Mouse (Mus musculus) layer of hippocampus, adult 8-10 months (tissue): ENCODE measurements at regions not wholly inside any gene's neighbourhood (a gene's known extent, or its start where the extent isn't known, plus 50 kb on each side); places are given as distances from the start of the nearest gene placed in this dataset.
"Not testable (repeated sequence)": the region's sequence is repeated elsewhere in the genome, so short reads cannot be mapped to it uniquely, and the experiment has no call there.

Experiments used
- DNase-seq, 2 experiments: peaks; one replicate each; pipeline ENCODE4 v3.0.0; 2022; ENCODE audit warnings: low spot score in 2 of 2

DNA sequence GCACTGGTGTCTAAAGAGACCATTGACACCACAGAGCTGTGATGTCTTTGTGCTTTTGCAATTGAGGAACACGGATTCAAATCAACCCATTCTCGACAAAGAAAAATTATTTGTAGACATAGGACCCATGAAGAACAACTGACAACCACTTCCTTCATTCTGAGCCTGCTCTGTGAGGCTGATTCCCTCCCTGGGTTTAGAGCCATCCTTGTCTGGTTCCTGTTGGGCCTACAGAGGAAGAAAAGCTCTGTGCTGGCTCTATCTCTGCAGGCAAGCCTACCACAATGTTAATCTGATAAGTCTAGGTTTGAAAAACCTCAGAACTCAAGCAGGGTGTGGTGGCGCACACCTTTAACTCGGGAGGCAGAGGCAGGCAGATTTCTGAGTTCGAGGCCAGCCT, 84.2 kb upstream of the Tbl1xr1 start:
- DNase-seq, result no peak

DNA sequence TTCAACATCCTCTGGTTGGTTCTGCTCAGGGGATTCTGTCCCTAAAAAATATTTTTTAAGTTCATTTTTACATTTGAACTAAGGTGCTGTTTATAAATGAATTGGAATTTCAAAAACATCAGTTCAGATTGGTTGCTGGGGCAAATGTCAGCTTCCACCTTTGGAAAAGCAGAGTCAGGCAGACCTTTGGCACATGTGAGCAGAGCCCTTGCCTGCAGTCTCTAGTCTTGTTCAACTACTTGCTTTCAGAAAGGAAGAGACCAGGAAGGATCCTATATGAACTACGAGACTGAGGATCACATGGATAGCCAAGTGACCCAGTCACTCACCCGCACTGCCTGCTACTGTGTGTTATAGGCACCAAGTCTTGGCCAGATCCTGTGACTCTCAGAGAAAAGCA, 82.5 kb upstream of the Tbl1xr1 start:
- no peak for DNase-seq

DNA sequence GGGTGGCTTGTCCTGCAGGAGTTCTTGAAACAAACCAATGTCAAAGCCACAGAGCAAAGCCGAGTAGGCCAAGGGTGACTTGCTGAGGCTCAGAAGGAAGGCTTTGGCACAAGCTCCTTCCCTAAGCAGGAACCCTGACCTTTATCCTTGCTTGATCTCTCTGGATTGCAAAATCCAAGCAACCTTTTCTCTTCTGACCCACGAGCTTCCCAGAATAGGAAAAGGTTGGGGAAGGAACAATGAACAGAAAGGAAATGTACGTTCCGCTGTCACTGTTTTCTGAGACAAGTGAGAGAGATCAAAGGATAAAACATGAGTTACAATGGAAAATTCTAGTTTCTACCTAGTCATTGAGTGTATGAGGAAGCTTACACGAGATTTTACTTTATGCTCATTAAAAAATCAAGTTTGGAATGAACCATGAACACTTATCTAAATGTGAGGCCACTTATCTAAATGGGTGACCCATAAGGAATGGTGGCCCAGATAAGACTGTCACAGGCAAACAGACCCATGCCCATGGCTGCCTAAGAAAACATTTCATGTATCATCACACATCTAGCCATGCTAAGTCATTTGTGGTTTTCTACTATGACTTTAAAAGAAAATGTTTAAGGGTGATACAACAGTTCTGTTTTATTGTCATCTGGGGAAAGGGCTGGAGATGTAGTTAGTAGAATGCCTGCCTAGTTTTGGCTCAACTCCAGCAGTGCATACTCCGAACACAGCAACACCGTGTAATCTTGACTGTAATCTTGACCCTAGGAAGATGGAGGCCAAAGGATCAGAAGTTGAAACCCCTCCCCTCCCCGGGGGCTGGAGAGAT, 80.7 kb upstream of the Tbl1xr1 start:
- DNase-seq, result no peak

DNA sequence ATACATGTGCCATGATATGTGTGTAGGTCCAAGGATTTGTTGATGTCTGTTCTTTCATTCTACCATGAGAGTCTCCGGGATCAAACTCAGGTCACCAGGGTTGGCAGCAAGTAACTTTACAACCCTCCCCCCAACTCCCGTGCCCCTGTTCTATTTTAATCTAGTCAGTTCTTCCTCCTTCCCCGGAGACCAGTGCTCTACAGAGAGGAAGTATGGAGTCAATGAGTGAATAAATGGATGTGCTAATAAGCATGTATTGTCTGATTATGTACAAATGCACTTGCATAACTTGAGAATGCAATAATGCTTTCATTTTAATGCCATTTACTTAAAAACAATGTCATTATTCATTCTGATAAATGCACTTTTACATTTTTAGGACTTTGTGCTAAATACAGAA, 79.1 kb upstream of the Tbl1xr1 start:
- no peak for DNase-seq

DNA sequence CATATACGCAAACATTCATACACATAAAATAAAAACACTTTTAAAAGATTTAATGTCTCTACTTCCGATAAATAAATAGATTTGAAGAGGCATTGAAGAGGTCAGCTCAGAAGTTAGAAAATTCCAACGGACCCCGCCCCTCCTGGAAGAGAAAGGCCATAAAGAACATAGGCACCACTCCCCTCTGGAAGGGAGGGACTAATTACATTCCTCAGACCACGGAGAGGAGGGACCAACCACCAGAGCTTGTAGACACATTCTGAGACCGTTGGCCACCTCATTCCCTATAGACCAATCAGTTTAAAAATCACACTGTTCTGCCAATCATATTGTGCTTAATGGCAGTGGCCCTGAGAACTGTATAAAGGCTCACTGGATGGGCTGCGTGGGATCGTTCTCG, 71.0 kb upstream of the Tbl1xr1 start:
- DNase-seq, result no peak

DNA sequence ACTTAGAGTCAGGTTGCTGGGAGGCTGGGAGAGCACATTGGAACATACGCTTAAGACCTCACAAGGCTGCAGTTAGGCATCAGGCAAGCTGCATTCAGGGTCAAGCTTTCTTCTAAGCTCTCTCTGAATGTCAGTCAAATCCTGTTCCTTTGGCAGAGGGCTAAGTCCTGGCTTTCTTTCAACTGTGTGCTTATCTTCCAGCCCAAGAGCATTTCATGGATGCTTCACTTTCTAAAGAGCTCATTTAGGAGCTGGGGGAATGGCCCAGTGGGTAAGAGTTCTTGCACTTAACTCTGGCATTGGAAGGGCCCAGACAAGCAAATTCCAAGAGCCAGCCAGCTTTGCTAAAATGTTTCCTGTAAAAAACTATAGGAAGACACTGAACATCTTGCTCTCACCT, 70.3 kb upstream of the Tbl1xr1 start:
- no peak for DNase-seq

DNA sequence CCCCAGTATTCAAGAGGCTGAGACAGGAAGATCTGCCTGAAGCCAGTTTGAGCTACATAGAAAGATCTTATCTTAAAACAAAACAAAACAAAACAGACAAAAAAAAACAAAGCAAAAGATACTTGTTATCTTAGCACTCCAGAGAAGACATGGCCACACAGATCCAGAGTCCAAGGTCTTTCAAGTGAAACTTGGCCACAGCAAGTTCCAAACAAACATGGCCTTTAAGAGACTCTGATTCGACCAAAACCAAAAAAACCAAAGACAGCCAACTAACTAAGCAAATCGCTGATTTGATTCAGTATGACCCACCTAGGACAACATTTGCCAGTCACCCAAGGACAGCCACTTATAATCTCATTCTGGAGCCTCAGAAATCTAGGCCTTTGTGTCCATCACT, 69.8 kb upstream of the Tbl1xr1 start:
- no peak for DNase-seq

DNA sequence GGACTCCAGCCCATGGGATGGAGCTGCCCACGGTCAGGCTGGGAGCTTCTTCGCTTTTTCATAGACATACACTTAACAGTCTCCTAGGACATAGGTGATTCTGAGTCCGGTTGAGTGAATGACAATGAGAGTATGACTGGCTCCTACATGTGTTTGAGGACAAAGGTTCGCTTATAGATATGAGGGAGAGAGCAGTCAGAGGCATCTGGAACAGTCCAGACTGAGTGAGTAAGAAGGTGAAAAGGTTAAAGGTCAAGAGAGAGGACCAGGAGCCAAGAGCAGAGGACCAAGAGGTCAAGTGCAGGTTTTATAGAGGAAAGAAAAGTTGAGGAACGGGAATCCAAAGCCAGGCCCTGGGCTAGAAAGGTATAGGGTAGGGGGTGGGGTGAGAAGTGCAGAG, 68.7 kb upstream of the Tbl1xr1 start:
- no peak for DNase-seq

DNA sequence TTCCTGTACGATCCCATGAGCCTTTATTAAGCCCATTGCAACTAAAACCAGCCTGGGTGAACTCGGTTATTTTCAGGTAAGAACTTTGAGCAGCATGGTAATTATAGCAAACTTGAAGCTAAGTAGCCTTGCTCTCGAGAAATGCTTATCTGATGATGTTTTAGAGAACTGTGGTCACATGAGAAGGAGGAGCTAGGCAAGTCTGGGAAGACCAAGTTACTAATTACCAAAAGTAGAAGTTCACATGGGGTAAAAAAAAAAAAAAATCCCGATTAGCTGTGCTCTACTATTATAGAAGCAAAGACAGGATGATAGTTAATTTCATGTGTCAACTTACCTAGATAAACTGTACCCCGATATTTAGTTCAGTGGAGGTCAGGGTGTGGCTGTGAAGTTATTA, 68.0 kb upstream of the Tbl1xr1 start:
- no peak for DNase-seq

DNA sequence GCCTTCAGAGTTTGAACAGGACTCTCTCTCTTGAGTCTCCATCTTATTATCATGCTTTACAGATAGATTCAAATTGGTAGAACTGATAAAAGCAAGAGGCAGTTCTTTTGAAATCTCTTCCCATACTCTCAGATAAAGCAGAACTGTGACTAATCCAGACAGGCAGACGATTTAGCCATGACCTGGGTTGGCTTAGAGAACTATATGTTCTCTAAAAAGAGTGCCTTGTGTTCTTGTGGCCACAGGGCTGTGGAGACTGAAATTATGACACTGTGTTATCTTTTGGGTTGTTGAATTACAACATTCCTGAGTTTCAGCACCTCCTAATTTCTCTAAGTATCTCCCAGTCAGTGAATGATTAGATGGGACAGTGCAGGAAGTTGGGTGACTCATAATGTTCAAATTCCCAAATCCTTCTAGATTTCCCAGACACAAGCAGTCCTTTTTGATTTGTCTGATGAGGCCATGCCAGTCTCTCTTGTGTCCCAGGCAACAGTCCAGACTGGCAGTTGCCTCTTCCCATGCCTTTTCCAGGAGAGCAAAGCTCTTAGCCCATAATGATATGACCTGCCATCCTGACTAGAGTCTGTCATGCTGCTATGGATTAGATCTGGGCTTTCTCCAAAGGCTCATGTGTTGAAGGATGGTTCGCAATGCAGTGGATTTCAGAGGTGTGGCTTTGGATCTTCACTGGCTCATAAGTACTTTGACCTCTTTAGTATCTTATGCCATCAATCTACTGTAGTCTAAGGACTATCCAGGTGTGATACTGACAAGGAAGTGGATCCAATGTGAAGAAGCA, 66.4 kb upstream of the Tbl1xr1 start:
- no peak for DNase-seq

DNA sequence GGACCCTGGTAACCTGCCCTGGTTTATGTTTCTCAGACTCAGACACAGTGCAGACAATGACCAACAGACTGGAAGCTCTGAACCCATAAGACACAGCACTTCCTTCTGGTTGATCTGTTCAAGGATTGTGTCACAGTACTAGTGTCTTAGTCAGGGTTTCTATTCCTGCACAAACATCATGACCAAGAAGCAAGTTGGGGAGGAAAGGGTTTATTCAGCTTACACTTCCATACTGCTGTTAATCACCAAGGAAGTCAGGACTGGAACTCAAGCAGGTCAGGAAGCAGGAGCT, 65.8 kb upstream of the Tbl1xr1 start:
- not testable (repeated sequence) for DNase-seq

DNA sequence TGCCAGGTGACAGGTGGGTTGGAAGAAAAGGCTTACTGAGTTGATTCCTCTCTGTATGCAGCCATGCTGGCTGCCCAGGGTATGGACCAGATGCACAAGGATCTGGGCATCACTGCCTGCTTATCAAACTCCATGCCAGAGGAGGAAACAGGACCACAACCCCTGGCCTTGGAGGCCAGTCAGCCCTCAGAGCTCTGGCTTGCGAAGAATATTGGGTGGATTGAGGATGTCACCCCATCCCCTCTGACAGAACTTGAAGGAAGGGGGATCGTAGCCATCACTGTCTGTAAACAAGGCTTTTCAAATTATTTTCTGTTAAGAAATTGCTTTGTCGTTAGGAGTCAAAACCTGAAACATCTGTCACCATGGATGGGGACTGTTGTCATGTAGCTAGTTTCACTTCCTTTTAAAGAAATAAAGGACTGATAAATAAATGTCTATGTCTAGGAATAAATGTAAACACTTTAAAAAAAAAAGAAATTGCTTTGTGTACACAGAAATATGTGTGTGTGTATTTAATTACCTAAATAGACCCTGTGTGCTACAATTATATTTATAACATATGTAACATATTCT, 55.0 kb upstream of the Tbl1xr1 start:
- DNase-seq, result no peak

DNA sequence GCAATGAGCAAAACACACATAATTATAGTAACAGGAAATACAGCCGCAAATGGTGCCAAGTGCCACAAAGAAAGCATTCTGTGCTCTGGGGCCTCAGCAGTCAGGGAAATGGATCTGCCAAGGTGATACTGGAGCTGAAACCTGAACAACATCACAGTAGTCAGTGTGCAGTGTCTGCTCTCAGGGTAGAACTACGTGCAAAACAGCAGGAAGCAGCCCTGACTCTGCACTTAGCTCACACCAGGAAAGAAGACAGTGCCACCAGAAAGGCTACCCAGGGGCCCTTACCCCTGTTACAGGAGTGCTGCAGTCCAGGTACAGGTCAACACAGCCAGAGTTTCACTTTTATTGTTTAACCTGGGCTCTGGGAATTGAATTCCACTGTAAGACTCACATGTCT, 54.0 kb upstream of the Tbl1xr1 start:
- no peak for DNase-seq

DNA sequence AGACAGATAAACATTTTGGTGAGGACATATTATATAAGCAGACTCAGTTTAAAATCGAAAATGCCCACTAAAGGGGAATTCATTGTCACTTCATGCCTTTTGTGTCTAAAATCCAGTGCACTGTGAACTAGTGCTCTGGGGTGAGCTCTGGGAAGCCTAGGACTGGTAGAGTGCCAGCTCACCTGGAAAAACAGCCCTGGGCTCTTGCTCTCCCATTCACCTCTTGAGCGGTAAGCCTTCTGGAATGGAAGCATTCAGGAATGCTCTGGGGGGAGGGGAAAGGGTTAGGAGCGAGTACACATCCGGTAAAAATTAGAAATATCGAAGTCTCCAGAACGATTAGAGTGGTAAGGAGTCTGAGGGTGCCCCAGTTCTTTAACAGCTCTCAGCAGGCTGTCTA, 53.4 kb upstream of the Tbl1xr1 start:
- no peak for DNase-seq

DNA sequence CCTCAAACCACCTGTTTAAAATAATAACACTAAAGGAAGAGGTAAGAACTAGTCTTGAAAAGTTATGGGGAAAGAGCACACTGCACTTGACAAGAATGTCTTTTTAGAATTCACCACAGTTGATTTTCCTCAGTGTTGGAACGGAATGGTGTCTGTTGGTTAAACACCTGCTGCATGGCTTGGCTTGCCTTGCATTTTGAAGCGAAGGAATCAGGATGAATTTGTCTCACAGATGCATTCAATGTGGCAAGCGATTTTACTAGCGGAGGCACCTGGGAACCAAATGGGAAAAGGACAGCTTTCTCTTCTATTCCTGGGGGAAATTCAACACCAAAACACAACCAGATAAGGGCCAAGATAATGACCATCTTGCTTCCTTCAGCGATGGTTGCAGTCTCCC, 52.9 kb upstream of the Tbl1xr1 start:
- peak in 1 of 2 experiments; percentile 10 for DNase-seq

DNA sequence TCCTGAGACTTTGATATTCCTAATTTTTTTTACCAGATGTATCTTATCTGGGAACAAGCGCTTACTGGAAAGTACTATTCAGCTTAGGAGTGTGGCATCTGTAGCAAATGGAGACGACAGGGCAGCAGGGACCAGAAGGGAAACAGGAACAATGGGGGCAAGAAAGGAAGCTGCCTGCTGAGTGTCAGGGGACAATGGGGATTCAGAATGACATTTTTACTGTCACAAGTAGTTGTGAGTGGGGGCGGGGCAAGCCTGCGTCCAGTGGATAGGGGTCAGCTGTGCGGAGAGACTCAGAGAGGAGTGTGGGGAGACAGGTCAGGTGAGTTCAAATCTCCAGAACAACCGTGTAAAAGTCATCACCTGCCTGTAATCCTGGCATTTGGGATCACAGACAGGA, 52.3 kb upstream of the Tbl1xr1 start:
- no peak for DNase-seq

DNA sequence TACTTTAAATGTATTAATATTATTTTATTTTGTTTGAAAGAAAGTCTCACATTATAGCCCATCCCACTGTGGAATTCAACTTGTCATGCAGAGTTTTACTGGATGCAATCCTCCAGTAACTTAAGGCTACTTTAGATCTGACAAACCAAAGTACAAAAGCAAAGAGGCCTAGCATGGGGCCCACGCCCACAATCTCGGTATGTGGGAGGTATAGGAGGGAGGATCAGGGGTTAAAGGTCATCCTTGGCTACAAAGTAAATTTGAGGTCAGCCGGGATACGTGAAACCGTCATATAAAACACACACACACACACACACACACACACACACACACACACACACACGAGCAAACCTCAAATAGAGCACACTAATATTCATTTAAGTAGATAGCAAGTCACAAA, 51.3 kb upstream of the Tbl1xr1 start:
- DNase-seq, result no peak

DNA sequence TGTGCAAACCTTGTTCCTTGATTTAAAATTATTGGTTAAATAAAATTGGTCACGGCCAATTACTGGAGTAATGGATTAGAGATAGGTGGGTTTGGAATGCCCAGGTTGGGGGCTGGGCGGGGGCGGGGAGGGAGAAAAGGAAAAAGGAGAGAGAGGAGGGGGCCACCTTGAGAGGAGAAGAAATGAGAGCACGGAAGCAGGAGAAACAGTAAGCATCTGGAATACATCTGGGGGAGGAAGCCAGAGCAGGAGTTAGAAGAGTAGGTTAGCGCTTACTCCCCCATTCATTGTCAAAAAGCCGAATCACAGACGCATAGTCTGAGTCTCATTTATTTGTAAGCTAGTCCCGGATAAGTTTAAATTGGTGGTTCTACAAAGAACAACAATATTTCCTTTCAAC, 50.8 kb upstream of the Tbl1xr1 start:
- no peak for DNase-seq
